Mouse (Mus musculus) lung, postnatal 4 days (tissue): ENCODE results near the gene Drc3.

Experiments
- DNase-seq, 2 experiments: peaks; one replicate each; pipeline ENCODE4 v3.0.0; 2021

Drc3 gene

GRCm38 (mm10) chr11:60338291-60338690 is 14.8 kb upstream of the Drc3 start:
- DNase-seq: peak; percentile 53 to 71

GRCm38 (mm10) chr11:60339361-60339760 is 13.8 kb upstream of the Drc3 start:
- no peak for DNase-seq

- no peak for DNase-seq
Measured at GRCm38 (mm10) chr11:60345868-60346267, 7.3 kb upstream of the Drc3 start.

GRCm38 (mm10) chr11:60346537-60346936 is 6.6 kb upstream of the Drc3 start:
- DNase-seq: peak; percentile 62 to 67

GRCm38 (mm10) chr11:60351388-60351787 is 1.7 kb upstream of the Drc3 start:
- no peak for DNase-seq

- peak; percentile 38 to 42 for DNase-seq
Measured at GRCm38 (mm10) chr11:60351925-60352371, 1.2 kb upstream of the Drc3 start.

- DNase-seq: no peak
Measured at GRCm38 (mm10) chr11:60355952-60356351, 2.8 kb downstream of the Drc3 start.

GRCm38 (mm10) chr11:60357116-60357515 is 4.0 kb downstream of the Drc3 start:
- no peak for DNase-seq

GRCm38 (mm10) chr11:60358548-60358947 is 5.4 kb downstream of the Drc3 start:
- DNase-seq: peak in 1 of 2 experiments; percentile 32

- DNase-seq: no peak
Measured at GRCm38 (mm10) chr11:60359138-60359537, 6.0 kb downstream of the Drc3 start.

- no peak for DNase-seq
Measured at GRCm38 (mm10) chr11:60359936-60360335, 6.8 kb downstream of the Drc3 start.

- DNase-seq: peak in 1 of 2 experiments; percentile 16
Measured at GRCm38 (mm10) chr11:60360631-60361201, 7.6 kb downstream of the Drc3 start.

GRCm38 (mm10) chr11:60366239-60367019 is 13.3 kb downstream of the Drc3 start:
- DNase-seq: no peak

- DNase-seq: no peak
Measured at GRCm38 (mm10) chr11:60367256-60367655, 14.1 kb downstream of the Drc3 start.

- no peak for DNase-seq
Measured at GRCm38 (mm10) chr11:60368909-60369308, 15.8 kb downstream of the Drc3 start.

- no peak for DNase-seq
Measured at GRCm38 (mm10) chr11:60369448-60369847, 16.3 kb downstream of the Drc3 start.

- no peak for DNase-seq
Measured at GRCm38 (mm10) chr11:60370431-60370830, 17.3 kb downstream of the Drc3 start.

- DNase-seq: no peak
Measured at GRCm38 (mm10) chr11:60374481-60374880, 21.4 kb downstream of the Drc3 start.

GRCm38 (mm10) chr11:60383518-60383917 is 30.4 kb downstream of the Drc3 start:
- no peak for DNase-seq

- DNase-seq: no peak
Measured at GRCm38 (mm10) chr11:60384762-60385421, 31.8 kb downstream of the Drc3 start.

- no peak for DNase-seq
Measured at GRCm38 (mm10) chr11:60385946-60386345, 32.8 kb downstream of the Drc3 start.

GRCm38 (mm10) chr11:60387944-60388343 is 34.8 kb downstream of the Drc3 start:
- no peak for DNase-seq

- no peak for DNase-seq
Measured at GRCm38 (mm10) chr11:60391346-60391745, 38.2 kb downstream of the Drc3 start.

- DNase-seq: peak; percentile 47 to 53
Measured at GRCm38 (mm10) chr11:60396546-60396945, 43.4 kb downstream of the Drc3 start.
